Comparison of ENCODE assay signal across 11 mouse cellular contexts in genomic region chr11:85392864-85393220, GRCm38 (mm10). TPM values are rescaled to one million over a fixed set of nuclear protein-coding genes. Genes with fewer than 3 reads are reported as not detected.
A peak's percentile ranks its signal among the peaks of the same experiment; 100 is the strongest.
DNase-seq lines count a peak whose midpoint lies in the region; ATAC-seq lines count a peak whose summit lies in the region.
"Had no signal": no experiment of that assay in that cellular context is flagged by ENCODE, and none has a peak within 500 bp of the region (broad histone marks: within the 10 kb centered on the region; RNA-seq: fewer than 3 reads in every experiment).

No protein-coding gene starts in this region.

- no peak for ATAC-seq in forebrain, embryonic 14.5 days
- ATAC-seq in forebrain, embryonic 16.5 days = no peak
- no peak for ATAC-seq in midbrain, embryonic 16.5 days
- no peak for ATAC-seq in limb, embryonic 13.5 days (ENCODE audit: low FRiP score, low read depth)

- WGBS in forebrain, embryonic 14.5 days = 30% methylated on average over 9 of the region's 9 CpGs
- 25% methylated on average over 9 of the region's 9 CpGs for WGBS in forebrain, embryonic 16.5 days
- 49% methylated on average over 9 of the region's 9 CpGs for WGBS in midbrain, embryonic 10.5 days
- 24% methylated on average over 9 of the region's 9 CpGs for WGBS in midbrain, embryonic 16.5 days
- WGBS in limb, embryonic 13.5 days = 60% methylated on average over 9 of the region's 9 CpGs

- peak; percentile 19 for DNase-seq in forebrain, embryonic 14.5 days (ENCODE audit: low spot score)
- peak; percentile 21 for DNase-seq in midbrain, embryonic 10.5 days (ENCODE audit: low spot score)
- no peak for DNase-seq in c-Kit-positive CD71-positive TER-119-positive erythroid progenitor cells, embryonic 14.5 days (ENCODE audit: low spot score)
- no peak for DNase-seq in frontal cortex, postnatal 25 days (ENCODE audit: low spot score in 2 of 2)
- DNase-seq in layer of hippocampus, adult 9-10 months (ENCODE audit: low spot score) = no peak
- DNase-seq: cerebellum, postnatal 14 days had no signal

- H3K9me3 ChIP-seq in forebrain, embryonic 14.5 days (replicated peaks; ENCODE audit: control insufficient read depth, low read length) = no peaks in the 10 kb centered on the region
- no peaks in the 10 kb centered on the region for H3K9me3 ChIP-seq in forebrain, embryonic 16.5 days (ENCODE audit: control insufficient read depth, low read length)
- H3K9me3 ChIP-seq in midbrain, embryonic 10.5 days (replicated peaks) = no peaks in the 10 kb centered on the region
- no peaks in the 10 kb centered on the region for H3K9me3 ChIP-seq in midbrain, embryonic 16.5 days (replicated peaks; ENCODE audit: control insufficient read depth, low read length, poor library complexity, severe bottlenecking)
- H3K9me3 ChIP-seq in limb, embryonic 13.5 days = no peaks in the 10 kb centered on the region
- H3K9me3 ChIP-seq: heart, embryonic 15.5 days; midbrain, embryonic 12.5 days had no signal

- H3K27ac ChIP-seq in forebrain, embryonic 14.5 days (ENCODE audit: low read depth, low read length) = no peak overlapping the region
- no peak overlapping the region for H3K27ac ChIP-seq in forebrain, embryonic 16.5 days (ENCODE audit: low read length)
- H3K27ac ChIP-seq in midbrain, embryonic 10.5 days (replicated peaks) = peak overlapping the region; percentile 70
- H3K27ac ChIP-seq in midbrain, embryonic 16.5 days (ENCODE audit: low read length) = no peak overlapping the region
- H3K27ac ChIP-seq in limb, embryonic 13.5 days = no peak overlapping the region
- H3K27ac ChIP-seq: heart, embryonic 15.5 days; midbrain, embryonic 12.5 days had no signal

- H3K27me3 ChIP-seq in forebrain, embryonic 14.5 days (replicated peaks; ENCODE audit: control insufficient read depth, insufficient read depth, low read length) = no peaks in the 10 kb centered on the region
- no peaks in the 10 kb centered on the region for H3K27me3 ChIP-seq in forebrain, embryonic 16.5 days (replicated peaks; ENCODE audit: control insufficient read depth, insufficient read depth, low read length)
- no peaks in the 10 kb centered on the region for H3K27me3 ChIP-seq in midbrain, embryonic 10.5 days (ENCODE audit: low read depth, poor library complexity, severe bottlenecking)
- no peaks in the 10 kb centered on the region for H3K27me3 ChIP-seq in midbrain, embryonic 16.5 days (ENCODE audit: control insufficient read depth, insufficient read depth, low read depth, low read length)
- no peaks in the 10 kb centered on the region for H3K27me3 ChIP-seq in limb, embryonic 13.5 days
- H3K27me3 ChIP-seq: heart, embryonic 15.5 days; midbrain, embryonic 12.5 days had no signal

- H3K9ac ChIP-seq in forebrain, embryonic 14.5 days (ENCODE audit: low read length) = peak overlapping the region; percentile 21; the same call in 1 of the 2 replicates
- no peak overlapping the region for H3K9ac ChIP-seq in forebrain, embryonic 16.5 days (replicated peaks; ENCODE audit: low read depth, low read length)
- no peak overlapping the region for H3K9ac ChIP-seq in midbrain, embryonic 16.5 days (ENCODE audit: low read depth, low read length)
- H3K9ac ChIP-seq in limb, embryonic 13.5 days = 0 out of 2 replicates have a peak overlapping the region, but pooled peaks have one; percentile 39
- H3K9ac ChIP-seq: heart, embryonic 15.5 days; midbrain, embryonic 12.5 days had no signal

- no peaks in the 10 kb centered on the region for H3K4me1 ChIP-seq in forebrain, embryonic 14.5 days (ENCODE audit: control insufficient read depth, insufficient read depth, low read length)
- peaks cover 4% of the 10 kb centered on the region; the same call in 1 of the 2 replicates for H3K4me1 ChIP-seq in forebrain, embryonic 16.5 days (replicated peaks; ENCODE audit: control insufficient read depth, insufficient read depth, low read length)
- peaks cover 37% of the 10 kb centered on the region for H3K4me1 ChIP-seq in midbrain, embryonic 10.5 days
- H3K4me1 ChIP-seq in midbrain, embryonic 16.5 days (ENCODE audit: control insufficient read depth, insufficient read depth, low read length) = no peaks in the 10 kb centered on the region; the same call in 1 of the 2 replicates
- H3K4me1 ChIP-seq in limb, embryonic 13.5 days = peaks cover 10% of the 10 kb centered on the region
- H3K4me1 ChIP-seq: heart, embryonic 15.5 days had no signal

- H3K4me3 ChIP-seq in forebrain, embryonic 14.5 days (ENCODE audit: low read depth, low read length) = no peak overlapping the region
- no peak overlapping the region for H3K4me3 ChIP-seq in forebrain, embryonic 16.5 days (replicated peaks; ENCODE audit: low read length)
- no peak overlapping the region for H3K4me3 ChIP-seq in midbrain, embryonic 10.5 days
- no peak overlapping the region for H3K4me3 ChIP-seq in midbrain, embryonic 16.5 days (ENCODE audit: low read depth, low read length)
- H3K4me3 ChIP-seq in limb, embryonic 13.5 days = no peak overlapping the region
- H3K4me3 ChIP-seq: heart, embryonic 15.5 days; midbrain, embryonic 12.5 days had no signal

- no peaks in the 10 kb centered on the region for H3K36me3 ChIP-seq in forebrain, embryonic 14.5 days (ENCODE audit: control insufficient read depth, insufficient read depth, low read length)
- H3K36me3 ChIP-seq in forebrain, embryonic 16.5 days (ENCODE audit: control insufficient read depth, insufficient read depth) = no peaks in the 10 kb centered on the region
- no peaks in the 10 kb centered on the region for H3K36me3 ChIP-seq in midbrain, embryonic 10.5 days
- H3K36me3 ChIP-seq in midbrain, embryonic 16.5 days (ENCODE audit: control insufficient read depth, insufficient read depth, low read length) = no peaks in the 10 kb centered on the region
- no peaks in the 10 kb centered on the region for H3K36me3 ChIP-seq in limb, embryonic 13.5 days
- H3K36me3 ChIP-seq: heart, embryonic 15.5 days; midbrain, embryonic 12.5 days had no signal

- H3K4me2 ChIP-seq in forebrain, embryonic 14.5 days (ENCODE audit: low read length) = no peak overlapping the region
- no peak overlapping the region for H3K4me2 ChIP-seq in forebrain, embryonic 16.5 days (ENCODE audit: low read length)
- no peak overlapping the region for H3K4me2 ChIP-seq in midbrain, embryonic 16.5 days (ENCODE audit: low read length)
- no peak overlapping the region for H3K4me2 ChIP-seq in limb, embryonic 13.5 days (replicated peaks)
- H3K4me2 ChIP-seq: heart, embryonic 15.5 days; midbrain, embryonic 12.5 days had no signal

RNA-seq across cellular contexts. Expression of gene Bcas3, which starts 39.9 kb away (rescaled TPM):
- polyA plus RNA-seq in forebrain, embryonic 14.5 days (2014; fragmentation: Nextera tagmentation; extraction: Ambion mirVana) = 27.5 and 30.5 TPM in 2 replicates
- 30.0 and 31.9 TPM in 2 replicates for polyA plus RNA-seq in forebrain, embryonic 16.5 days (2015; fragmentation: Nextera tagmentation; extraction: Ambion mirVana)
- polyA plus RNA-seq in midbrain, embryonic 10.5 days (2016; fragmentation: Nextera tagmentation; extraction: Ambion mirVana) = 20.2 and 24.2 TPM in 2 replicates
- polyA plus RNA-seq in midbrain, embryonic 16.5 days (2015; fragmentation: Nextera tagmentation; extraction: Ambion mirVana) = 30.9 and 33.3 TPM in 2 replicates
- polyA plus RNA-seq in limb, embryonic 13.5 days (2015; fragmentation: Nextera tagmentation; extraction: Ambion mirVana) = 25.5 and 30.3 TPM in 2 replicates

Comparison
In these comparisons a context has a peak if more than half of its experiments do, and no peak if none do; other contexts are left out.
1. H3K9ac ChIP-seq: peak in forebrain, embryonic 14.5 days (single experiment) and limb, embryonic 13.5 days (single experiment); none in forebrain, embryonic 16.5 days (single experiment) and midbrain, embryonic 16.5 days (single experiment).
2. DNase-seq: peak in forebrain, embryonic 14.5 days (single experiment) and midbrain, embryonic 10.5 days (single experiment); none in c-Kit-positive CD71-positive TER-119-positive erythroid progenitor cells, embryonic 14.5 days (single experiment), frontal cortex, postnatal 25 days (0 of 2) and layer of hippocampus, adult 9-10 months (single experiment).